Mouse (Mus musculus): ENCODE data around the gene Vldlr. TPM values are rescaled to one million over a fixed set of nuclear protein-coding genes. Genes with fewer than 3 reads are reported as not detected.

Vldlr gene
- total RNA-seq (2014; fragmentation: Nextera tagmentation): not detected in 2 replicates
- 0.72 TPM in 1 of 2 replicates, not detected in the other for total RNA-seq (2017)

DNA sequence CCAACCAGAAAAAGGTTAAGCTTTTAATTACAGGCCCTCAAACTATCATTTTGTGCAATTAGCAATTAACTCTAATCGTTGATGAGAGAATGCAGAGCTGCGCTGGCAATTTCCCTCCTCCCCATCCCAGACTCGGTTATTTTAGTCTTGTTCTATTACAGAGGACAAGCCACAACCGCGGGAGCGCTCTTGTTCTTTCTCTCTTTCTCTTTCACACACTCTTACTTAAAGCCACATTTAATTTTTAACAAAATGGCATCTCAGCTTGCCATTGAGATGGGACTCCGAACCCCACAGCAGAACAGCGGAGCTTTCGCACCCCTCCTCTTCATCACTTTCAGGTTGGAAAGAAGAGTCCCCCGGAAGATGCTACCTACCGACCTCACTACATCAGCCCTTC, at the start of gene Vldlr:
Vldlr (plus strand) TSS at position 167 of the 400 bp plus-strand sequence.
- no peak for ATAC-seq (replicated peaks; ENCODE audit: low FRiP score, low TSS enrichment, poor library complexity, severe bottlenecking)

GRCm38 (mm10) chr19:27167601-27168319, 48.5 kb upstream of the Vldlr start:
- no peak for ATAC-seq (replicated peaks; ENCODE audit: low FRiP score, low TSS enrichment, poor library complexity, severe bottlenecking)

DNA sequence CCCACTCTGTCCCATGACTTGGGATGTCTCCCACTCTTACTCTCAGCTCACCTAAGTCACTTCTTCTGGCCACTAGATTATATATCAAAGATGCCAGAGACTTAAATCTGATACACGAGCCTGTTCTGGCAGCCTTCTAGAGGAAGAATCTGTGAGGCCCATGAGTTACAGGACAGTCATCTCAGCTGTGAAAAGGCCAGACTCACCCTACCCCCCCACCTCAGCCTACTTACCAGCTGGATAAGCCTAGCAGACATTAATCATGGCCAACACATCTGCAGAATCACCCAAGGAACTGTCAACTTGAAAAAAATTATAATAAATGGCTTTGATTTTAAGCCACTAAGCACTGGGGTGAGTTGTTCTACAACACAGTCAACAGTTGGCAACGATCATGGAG, 42.4 kb upstream of the Vldlr start:
- ATAC-seq (replicated peaks; ENCODE audit: low FRiP score, low TSS enrichment, poor library complexity, severe bottlenecking): no peak

DNA sequence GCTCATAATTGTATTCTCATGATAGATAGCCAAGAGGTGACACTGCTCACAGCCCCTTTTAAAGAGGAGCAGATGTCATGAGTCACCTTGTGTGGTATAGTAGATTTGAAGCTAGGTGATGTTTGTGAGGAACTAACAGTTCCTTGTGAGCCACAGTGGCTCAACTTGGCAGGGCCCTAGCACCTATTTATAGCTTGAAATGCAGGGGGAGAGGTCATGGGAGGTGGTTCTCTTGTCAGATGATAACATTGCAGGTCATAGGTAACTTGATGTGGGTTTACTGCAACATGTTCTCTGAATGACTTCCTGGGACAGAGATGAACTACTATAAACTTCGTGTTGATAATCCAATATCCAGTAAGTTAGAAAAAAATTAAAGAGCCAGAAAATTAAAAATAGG, 40.7 kb upstream of the Vldlr start:
- no peak for ATAC-seq (replicated peaks; ENCODE audit: low FRiP score, low TSS enrichment, poor library complexity, severe bottlenecking)

DNA sequence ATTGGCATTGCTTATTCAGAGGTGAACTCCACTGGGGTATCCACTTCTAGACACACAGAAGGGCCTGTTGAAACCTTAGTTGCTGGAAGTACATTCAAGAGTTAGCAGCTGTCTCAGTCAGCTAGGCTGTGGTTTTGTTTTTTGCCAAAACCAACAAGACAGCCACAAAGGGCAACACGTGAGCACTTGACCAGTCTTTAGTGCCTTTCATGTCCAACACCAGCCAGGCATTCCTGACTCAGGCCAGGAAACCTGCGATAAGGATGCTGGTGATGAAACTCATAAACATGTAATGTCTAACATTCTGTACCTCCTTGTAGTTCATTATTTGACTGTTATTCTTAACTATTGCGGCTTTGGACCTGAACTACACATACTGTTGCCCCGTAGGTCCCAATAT, 39.7 kb upstream of the Vldlr start:
- no peak for ATAC-seq (replicated peaks; ENCODE audit: low FRiP score, low TSS enrichment, poor library complexity, severe bottlenecking)

DNA sequence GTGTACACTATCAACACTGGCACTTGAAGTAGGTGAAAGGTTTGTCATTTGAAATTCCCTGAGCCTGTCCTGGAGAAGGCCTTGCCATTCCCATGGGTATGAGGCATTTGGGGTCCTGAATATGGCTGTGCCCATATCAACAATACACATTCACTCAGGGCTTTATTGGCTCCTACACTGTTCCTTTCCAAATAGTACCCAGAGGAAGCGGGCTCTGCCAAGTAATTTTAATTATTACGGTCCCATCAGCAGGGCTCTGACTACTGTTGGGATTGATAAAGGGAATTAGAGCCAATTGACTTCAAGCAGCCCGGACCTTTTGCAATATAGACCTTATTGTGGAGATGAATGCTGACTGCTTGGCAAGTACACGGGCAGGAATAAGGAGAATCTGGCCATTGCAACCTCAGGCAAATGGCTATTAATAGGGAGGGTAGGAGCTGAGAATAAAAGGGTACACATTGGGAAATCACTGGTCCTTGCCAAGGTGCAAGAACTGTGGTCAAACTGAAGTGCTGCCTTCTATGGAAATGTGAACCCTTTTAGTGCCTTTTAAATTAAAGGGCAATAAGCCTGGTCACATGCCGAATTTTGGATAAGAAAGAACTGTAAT, 38.0 kb upstream of the Vldlr start:
- no peak for ATAC-seq (replicated peaks; ENCODE audit: low FRiP score, low TSS enrichment, poor library complexity, severe bottlenecking)

DNA sequence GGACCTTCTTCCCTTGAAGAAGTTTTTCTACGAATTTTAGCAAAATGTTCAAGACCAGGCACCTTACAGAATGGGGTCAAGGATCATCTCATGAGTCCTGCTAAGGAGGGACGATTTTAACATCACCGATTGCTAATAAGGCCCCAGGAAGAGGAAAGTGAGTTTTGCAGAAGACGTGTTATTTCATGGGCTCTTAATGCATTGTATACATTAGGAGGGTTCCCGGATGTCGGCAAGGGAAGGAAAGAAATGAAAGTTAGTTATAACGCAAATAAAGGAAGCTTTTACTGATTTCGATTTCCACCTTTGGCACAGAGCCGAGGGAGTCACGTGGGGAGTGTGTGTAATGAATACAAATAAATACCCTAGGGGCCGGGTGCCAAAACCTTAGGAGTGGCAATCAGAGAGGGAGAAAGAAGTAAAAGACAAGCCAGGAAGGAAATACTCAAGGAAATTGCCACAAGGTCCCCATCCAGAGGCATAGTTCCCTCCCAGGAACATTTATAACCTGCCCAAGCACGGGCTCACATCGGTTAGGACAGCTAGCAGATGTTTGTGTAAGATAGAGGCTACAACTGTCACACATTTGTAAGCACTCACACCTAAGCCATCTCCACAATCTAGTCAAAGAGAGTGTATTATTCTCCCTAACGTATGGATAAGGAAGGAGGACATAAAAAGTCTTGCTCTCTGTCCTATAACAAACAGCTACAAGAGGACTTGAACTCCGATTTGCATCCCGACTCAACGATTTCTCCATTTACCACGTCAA, 35.7 kb upstream of the Vldlr start:
- ATAC-seq (replicated peaks; ENCODE audit: low FRiP score, low TSS enrichment, poor library complexity, severe bottlenecking): peak; percentile 86

DNA sequence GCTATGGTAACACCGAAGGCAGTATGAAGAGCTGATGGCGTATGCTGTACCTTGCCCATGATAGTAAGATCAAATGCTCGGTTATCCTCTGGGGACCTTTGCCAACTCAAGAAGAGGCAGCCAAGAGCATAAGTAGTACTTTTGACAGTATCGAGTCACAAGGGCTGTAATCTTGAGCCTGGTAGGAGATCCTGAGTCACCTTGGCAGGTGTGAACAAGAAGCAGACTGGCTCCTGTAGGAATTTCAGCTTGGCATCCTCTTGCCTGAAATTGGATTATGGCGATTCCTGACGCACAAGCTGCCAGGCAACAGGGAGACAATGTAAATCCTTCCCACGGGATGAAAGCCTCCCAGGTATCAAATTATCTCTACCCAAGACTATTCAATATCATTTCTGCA, 32.8 kb upstream of the Vldlr start:
- no peak for ATAC-seq (replicated peaks; ENCODE audit: low FRiP score, low TSS enrichment, poor library complexity, severe bottlenecking)

- ATAC-seq (replicated peaks; ENCODE audit: low FRiP score, low TSS enrichment, poor library complexity, severe bottlenecking): no peak
These were observed 12.5 kb upstream of the Vldlr start for GRCm38 (mm10) chr19:27203711-27204238.

GRCm38 (mm10) chr19:27210991-27211390, 5.3 kb upstream of the Vldlr start:
- no peak for ATAC-seq (replicated peaks; ENCODE audit: low FRiP score, low TSS enrichment, poor library complexity, severe bottlenecking)

- no peak for ATAC-seq (replicated peaks; ENCODE audit: low FRiP score, low TSS enrichment, poor library complexity, severe bottlenecking)
These were observed 688 bp upstream of the Vldlr start for GRCm38 (mm10) chr19:27215596-27215995.

DNA sequence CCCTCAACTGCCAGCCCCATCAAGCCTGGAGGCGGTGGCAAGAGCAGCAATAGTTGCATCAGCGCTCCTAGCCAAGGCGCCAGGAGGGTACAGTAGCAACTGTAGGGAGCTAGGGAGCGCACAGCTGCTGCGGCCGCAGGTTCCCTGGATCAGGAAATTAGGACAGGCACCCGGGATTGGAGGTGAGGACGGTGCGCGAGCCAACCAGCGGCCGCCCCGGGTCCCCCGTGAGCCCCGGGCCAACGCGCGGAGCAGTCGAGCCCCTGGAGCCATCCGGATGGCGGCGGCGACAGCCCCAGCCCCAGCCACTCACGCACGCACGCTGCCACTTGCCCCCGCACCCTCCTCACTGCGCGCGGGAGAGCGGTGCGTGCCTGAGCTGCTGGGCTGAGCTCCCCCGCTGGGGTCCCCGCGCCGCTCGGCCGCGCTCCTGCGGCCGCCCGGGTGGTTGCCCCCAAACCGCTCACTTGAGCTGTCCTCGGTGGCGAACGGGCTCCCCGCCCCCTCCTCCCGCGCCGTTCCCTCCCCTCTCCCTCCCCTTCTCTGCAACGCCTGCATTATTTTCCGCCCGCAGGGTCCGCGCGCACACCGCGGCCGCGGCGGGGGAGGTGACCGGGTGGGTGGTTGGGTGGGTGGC, 601 bp downstream of the Vldlr start:
- no peak for ATAC-seq (replicated peaks; ENCODE audit: low FRiP score, low TSS enrichment, poor library complexity, severe bottlenecking)

DNA sequence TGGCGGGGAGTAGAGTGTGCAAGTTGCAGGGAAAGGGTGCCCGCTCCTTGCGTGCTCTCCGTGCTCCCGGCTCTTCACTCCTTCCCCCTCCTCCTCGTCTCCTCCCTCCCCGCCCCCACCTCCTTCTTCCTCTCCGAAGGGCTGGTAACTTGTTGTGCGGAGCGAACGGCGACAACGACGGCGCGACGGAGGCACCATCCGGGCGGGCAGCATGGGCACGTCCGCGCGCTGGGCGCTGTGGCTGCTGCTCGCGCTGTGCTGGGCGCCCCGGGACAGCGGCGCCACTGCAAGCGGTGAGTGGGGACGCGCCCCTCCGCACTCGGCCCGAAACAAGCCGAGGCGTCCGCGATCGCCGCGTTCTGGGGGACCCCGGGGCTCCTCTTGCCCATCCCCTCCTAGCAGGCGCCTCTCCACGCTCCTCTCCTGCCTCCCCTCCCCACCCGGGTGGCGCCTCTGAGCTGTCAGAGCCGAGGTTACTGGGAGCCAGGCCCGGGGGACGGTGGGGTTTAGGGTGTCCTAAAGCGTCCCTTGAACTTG, 1.2 kb downstream of the Vldlr start:
- no peak; the same call in 1 of the 2 replicates for ATAC-seq (replicated peaks; ENCODE audit: low FRiP score, low TSS enrichment, poor library complexity, severe bottlenecking)

DNA sequence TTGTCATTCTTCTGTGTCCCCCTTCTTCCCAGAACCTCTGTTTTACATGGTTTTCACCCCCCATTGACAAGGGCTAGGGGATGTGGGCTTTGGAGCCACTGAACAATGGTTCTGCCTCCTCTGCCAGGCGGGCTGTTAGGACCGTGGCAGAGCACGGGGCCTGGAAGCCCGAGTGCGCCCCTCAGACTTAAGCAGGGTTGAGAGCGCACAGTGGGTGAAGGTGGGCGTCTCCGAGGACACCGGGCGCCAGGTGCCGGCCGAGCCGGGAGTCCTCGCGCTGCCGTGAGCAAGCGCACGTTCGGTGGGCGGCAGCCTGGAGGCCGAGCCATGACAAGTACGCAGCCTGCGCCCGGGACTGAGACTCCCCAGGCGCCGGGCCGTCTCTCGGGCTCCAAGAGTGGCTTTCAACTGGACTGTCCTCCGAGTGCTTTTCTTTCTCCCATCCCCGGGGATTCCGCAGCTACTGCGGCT, 1.7 kb downstream of the Vldlr start:
- no peak for ATAC-seq (replicated peaks; ENCODE audit: low FRiP score, low TSS enrichment, poor library complexity, severe bottlenecking)

- ATAC-seq (replicated peaks; ENCODE audit: low FRiP score, low TSS enrichment, poor library complexity, severe bottlenecking): peak; percentile 72
These were observed 2.4 kb downstream of the Vldlr start for GRCm38 (mm10) chr19:27218561-27219262.

DNA sequence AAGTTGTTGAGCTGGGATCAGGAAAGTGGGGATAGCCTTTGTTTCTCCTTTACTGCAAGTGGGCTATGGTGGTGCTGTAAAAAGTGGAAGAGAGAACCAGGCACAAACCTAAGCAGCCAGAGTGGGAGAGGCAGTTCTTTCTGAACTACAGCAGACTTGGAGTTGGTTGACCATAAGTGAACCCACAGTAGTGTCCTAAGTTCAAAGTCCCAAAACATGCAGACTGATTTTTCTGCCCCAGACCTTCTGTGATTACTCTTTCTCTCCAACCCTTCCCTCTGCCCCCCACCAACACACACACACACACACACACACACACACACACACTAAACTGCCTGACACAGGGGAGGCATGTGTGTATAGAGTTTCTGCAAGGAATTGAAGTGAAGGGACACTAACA, 3.3 kb downstream of the Vldlr start:
- ATAC-seq (replicated peaks; ENCODE audit: low FRiP score, low TSS enrichment, poor library complexity, severe bottlenecking): no peak

- ATAC-seq (replicated peaks; ENCODE audit: low FRiP score, low TSS enrichment, poor library complexity, severe bottlenecking): no peak
These were observed 6.8 kb downstream of the Vldlr start for GRCm38 (mm10) chr19:27223046-27223445.

DNA sequence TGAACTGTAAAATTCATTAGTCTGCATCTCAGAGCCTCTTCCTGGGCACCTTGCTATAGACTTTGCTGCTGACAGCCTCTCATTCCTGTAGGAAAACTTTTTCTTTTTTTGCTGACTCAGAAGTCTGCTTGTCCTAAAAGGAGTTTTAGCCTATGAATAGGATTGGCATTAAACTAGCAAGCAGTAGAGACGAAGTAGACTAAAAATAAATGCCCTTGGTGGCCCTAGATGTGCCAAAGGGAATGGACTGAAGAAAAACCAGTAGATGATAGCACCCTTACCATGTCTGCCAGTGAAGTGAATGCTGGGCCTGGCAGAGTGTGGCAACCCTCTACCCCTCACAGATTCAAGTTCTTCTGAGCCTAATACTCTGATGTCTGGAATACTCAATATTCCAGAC, 8.1 kb downstream of the Vldlr start:
- no peak for ATAC-seq (replicated peaks; ENCODE audit: low FRiP score, low TSS enrichment, poor library complexity, severe bottlenecking)

- no peak for ATAC-seq (replicated peaks; ENCODE audit: low FRiP score, low TSS enrichment, poor library complexity, severe bottlenecking)
These were observed 10.3 kb downstream of the Vldlr start for GRCm38 (mm10) chr19:27226626-27227025.
